Mouse (Mus musculus) C2C12 (cell line): ENCODE measurements at regions not wholly inside any gene's neighbourhood (a gene's known extent, or its start where the extent isn't known, plus 50 kb on each side); places are given as distances from the start of the nearest gene placed in this dataset.

ENCODE experiments used
- CEBPB ChIP-seq: IDR thresholded peaks from one replicate; pipeline ENCODE4 v1.6.1; 2011; ENCODE audit warnings: low read depth, mild to moderate bottlenecking, control low read depth, moderate library complexity
- CTCF ChIP-seq: IDR thresholded peaks from one replicate; pipeline ENCODE4 v1.5.1; 2011; ENCODE audit not compliant: control insufficient read depth, insufficient read depth, insufficient read length
- FOSL1 ChIP-seq: IDR thresholded peaks from one replicate; pipeline ENCODE4 v1.8.0; 2011; ENCODE audit warnings: mild to moderate bottlenecking, low read length; ENCODE audit not compliant: poor library complexity, insufficient read depth, severe bottlenecking
- MAX ChIP-seq: IDR thresholded peaks from one replicate; pipeline ENCODE4 v1.6.1; 2011; ENCODE audit warnings: mild to moderate bottlenecking, control low read depth
- MYOD1 ChIP-seq: IDR thresholded peaks from one replicate; pipeline ENCODE4 v1.6.1; 2011; ENCODE audit warnings: low read depth; ENCODE audit not compliant: control insufficient read depth, insufficient read length
- MYOG ChIP-seq: IDR thresholded peaks from one replicate; pipeline ENCODE4 v1.6.1; 2011; ENCODE audit not compliant: control insufficient read depth, insufficient read length; ENCODE audit errors: extremely low read depth
- USF1 ChIP-seq: IDR thresholded peaks from one replicate; pipeline ENCODE4 v1.6.1; 2011; ENCODE audit warnings: low read depth, mild to moderate bottlenecking, control low read depth, moderate library complexity

GRCm38 (mm10) chr9:112014796-112015195, 220.9 kb downstream of the Arpp21 start:
- TF ChIP-seq MYOG (no peak), CTCF (no peak), MAX (no peak), USF1 (no peak), MYOD1 (no peak), CEBPB (no peak), FOSL1 (no peak)
